Mouse (Mus musculus): Measurements from ENCODE around the gene Tprn. TPM values are rescaled to one million over a fixed set of nuclear protein-coding genes. Genes with fewer than 3 reads are reported as not detected.

Tprn gene
- polyA plus RNA-seq, 1 experiment from 2014 or later, result 8.0 TPM

- H3K27me3 ChIP-seq (replicated peaks; ENCODE audit: low read depth, poor library complexity, severe bottlenecking), result peaks cover 24% of the 10 kb centered on the region
- H3K27ac ChIP-seq (replicated peaks), result no peak overlapping the region
- no peak overlapping the region for H3K4me3 ChIP-seq
- WGBS, result 93% methylated on average over 4 of the region's 4 CpGs
- DNase-seq (ENCODE audit: low spot score), result no peak
- peaks cover 29% of the 10 kb centered on the region for H3K4me1 ChIP-seq
- H3K9me3 ChIP-seq, result no peaks in the 10 kb centered on the region
- peaks cover 12% of the 10 kb centered on the region for H3K36me3 ChIP-seq (replicated peaks)
Measured at GRCm38 (mm10) chr2:25227406-25227805, 35.0 kb upstream of the Tprn start.

GRCm38 (mm10) chr2:25228431-25228889 lies 34.0 kb upstream of the Tprn start:
- peak overlapping the region; percentile 45 for H3K4me3 ChIP-seq

GRCm38 (mm10) chr2:25228995-25229530 lies 33.4 kb upstream of the Tprn start:
- Histone ChIP-seq H3K27ac (replicated peaks) (peak overlapping the region; percentile 77), H3K27me3 (replicated peaks; ENCODE audit: low read depth, poor library complexity, severe bottlenecking) (peaks cover 25% of the 10 kb centered on the region), H3K4me3 (peak overlapping the region; percentile 45), H3K9me3 (no peaks in the 10 kb centered on the region), H3K4me1 (peaks cover 21% of the 10 kb centered on the region), H3K36me3 (replicated peaks) (no peaks in the 10 kb centered on the region)
- 69% methylated on average over 6 of the region's 6 CpGs for WGBS
- no peak for DNase-seq (ENCODE audit: low spot score)

More at GRCm38 (mm10) chr2:25228431-25228889, 34.0 kb upstream of the Tprn start:
- Histone ChIP-seq H3K4me1 (peaks cover 25% of the 10 kb centered on the region), H3K27me3 (replicated peaks; ENCODE audit: low read depth, poor library complexity, severe bottlenecking) (peaks cover 25% of the 10 kb centered on the region), H3K27ac (replicated peaks) (peak overlapping the region; percentile 77), H3K36me3 (replicated peaks) (peaks cover 3% of the 10 kb centered on the region), H3K9me3 (no peaks in the 10 kb centered on the region)
- under 1% methylated on average over 7 of the region's 7 CpGs for WGBS
- peak; percentile 86 for DNase-seq (ENCODE audit: low spot score)

GRCm38 (mm10) chr2:25229582-25229981 lies 32.8 kb upstream of the Tprn start:
- H3K27me3 ChIP-seq (replicated peaks; ENCODE audit: low read depth, poor library complexity, severe bottlenecking), result peaks cover 28% of the 10 kb centered on the region
- DNase-seq (ENCODE audit: low spot score), result no peak
- H3K27ac ChIP-seq (replicated peaks), result no peak overlapping the region
- H3K4me1 ChIP-seq, result peaks cover 21% of the 10 kb centered on the region
- no peaks in the 10 kb centered on the region for H3K36me3 ChIP-seq (replicated peaks)
- 78% methylated on average over 5 of the region's 5 CpGs for WGBS
- no peak overlapping the region for H3K4me3 ChIP-seq
- no peaks in the 10 kb centered on the region for H3K9me3 ChIP-seq

- no peaks in the 10 kb centered on the region for H3K9me3 ChIP-seq
- no peak overlapping the region for H3K4me3 ChIP-seq
- no peaks in the 10 kb centered on the region for H3K36me3 ChIP-seq (replicated peaks)
- H3K4me1 ChIP-seq, result peaks cover 17% of the 10 kb centered on the region
- H3K27me3 ChIP-seq (replicated peaks; ENCODE audit: low read depth, poor library complexity, severe bottlenecking), result peaks cover 31% of the 10 kb centered on the region
- no peak overlapping the region for H3K27ac ChIP-seq (replicated peaks)
- no peak for DNase-seq (ENCODE audit: low spot score)
- 89% methylated on average over 7 of the region's 7 CpGs for WGBS
Measured at GRCm38 (mm10) chr2:25230581-25230980, 31.8 kb upstream of the Tprn start.

- no peaks in the 10 kb centered on the region for H3K9me3 ChIP-seq
- H3K4me1 ChIP-seq, result peaks cover 12% of the 10 kb centered on the region
- 53% methylated on average over 12 of the region's 12 CpGs for WGBS
- no peak for DNase-seq (ENCODE audit: low spot score)
- H3K27me3 ChIP-seq (replicated peaks; ENCODE audit: low read depth, poor library complexity, severe bottlenecking), result peaks cover 31% of the 10 kb centered on the region
- H3K27ac ChIP-seq (replicated peaks), result no peak overlapping the region
- H3K36me3 ChIP-seq (replicated peaks), result no peaks in the 10 kb centered on the region
- H3K4me3 ChIP-seq, result no peak overlapping the region
Measured at GRCm38 (mm10) chr2:25231038-25231437, 31.4 kb upstream of the Tprn start.

- no peak for DNase-seq (ENCODE audit: low spot score)
- WGBS, result 84% methylated on average over 4 of the region's 4 CpGs
- no peaks in the 10 kb centered on the region for H3K36me3 ChIP-seq (replicated peaks)
- no peaks in the 10 kb centered on the region for H3K9me3 ChIP-seq
- H3K4me3 ChIP-seq, result no peak overlapping the region
- no peak overlapping the region for H3K27ac ChIP-seq (replicated peaks)
- H3K27me3 ChIP-seq (replicated peaks; ENCODE audit: low read depth, poor library complexity, severe bottlenecking), result peaks cover 31% of the 10 kb centered on the region
- peaks cover 13% of the 10 kb centered on the region for H3K4me1 ChIP-seq
Measured at GRCm38 (mm10) chr2:25233421-25233820, 29.0 kb upstream of the Tprn start.

- Histone ChIP-seq H3K36me3 (replicated peaks) (no peaks in the 10 kb centered on the region), H3K4me1 (peaks cover 6% of the 10 kb centered on the region), H3K27ac (replicated peaks) (no peak within 1 kb of the TSS), H3K27me3 (replicated peaks; ENCODE audit: low read depth, poor library complexity, severe bottlenecking) (peaks cover 35% of the 10 kb centered on the region), H3K4me3 (no peak within 1 kb of the TSS), H3K9me3 (no peaks in the 10 kb centered on the region)
- no peak for DNase-seq (ENCODE audit: low spot score)
- 86% methylated on average over 3 of the region's 3 CpGs for WGBS
Measured at GRCm38 (mm10) chr2:25234050-25234449, 28.4 kb upstream of the Tprn start, which contains the start of gene Slc34a3. TSS of gene Slc34a3 (minus strand) at chr2:25234364.

GRCm38 (mm10) chr2:25234551-25235220 lies 27.7 kb upstream of the Tprn start:
- no peak overlapping the region for H3K27ac ChIP-seq (replicated peaks)
- no peak overlapping the region for H3K4me3 ChIP-seq
- no peak for DNase-seq (ENCODE audit: low spot score)
- H3K36me3 ChIP-seq (replicated peaks), result no peaks in the 10 kb centered on the region
- H3K27me3 ChIP-seq (replicated peaks; ENCODE audit: low read depth, poor library complexity, severe bottlenecking), result peaks cover 39% of the 10 kb centered on the region
- peaks cover 5% of the 10 kb centered on the region; the same call in 1 of the 2 replicates for H3K4me1 ChIP-seq
- WGBS, result 73% methylated on average over 5 of the region's 5 CpGs
- no peaks in the 10 kb centered on the region for H3K9me3 ChIP-seq

- 32% methylated on average over 8 of the region's 8 CpGs for WGBS
- no peak within 1 kb of the TSS for H3K27ac ChIP-seq (replicated peaks)
- H3K36me3 ChIP-seq (replicated peaks), result no peaks in the 10 kb centered on the region
- peaks cover 20% of the 10 kb centered on the region for H3K4me1 ChIP-seq
- DNase-seq (ENCODE audit: low spot score), result no peak
- peaks cover 36% of the 10 kb centered on the region for H3K27me3 ChIP-seq (replicated peaks; ENCODE audit: low read depth, poor library complexity, severe bottlenecking)
- H3K9me3 ChIP-seq, result no peaks in the 10 kb centered on the region
- no peak within 1 kb of the TSS for H3K4me3 ChIP-seq
Measured at GRCm38 (mm10) chr2:25236614-25237013, 25.8 kb upstream of the Tprn start, which contains the start of gene Rnf224. TSS of gene Rnf224 (minus strand) at chr2:25236787.

GRCm38 (mm10) chr2:25237522-25237921 lies 24.9 kb upstream of the Tprn start:
- 67% methylated on average over 4 of the region's 4 CpGs for WGBS
- Histone ChIP-seq H3K4me1 (peaks cover 29% of the 10 kb centered on the region), H3K4me3 (no peak overlapping the region), H3K36me3 (replicated peaks) (no peaks in the 10 kb centered on the region), H3K27me3 (replicated peaks; ENCODE audit: low read depth, poor library complexity, severe bottlenecking) (peaks cover 36% of the 10 kb centered on the region), H3K9me3 (no peaks in the 10 kb centered on the region), H3K27ac (replicated peaks) (no peak overlapping the region)
- DNase-seq (ENCODE audit: low spot score), result no peak

GRCm38 (mm10) chr2:25238106-25238505 lies 24.3 kb upstream of the Tprn start:
- Histone ChIP-seq H3K4me3 (no peak overlapping the region), H3K36me3 (replicated peaks) (no peaks in the 10 kb centered on the region), H3K4me1 (peaks cover 35% of the 10 kb centered on the region), H3K27ac (replicated peaks) (no peak overlapping the region), H3K9me3 (no peaks in the 10 kb centered on the region), H3K27me3 (replicated peaks; ENCODE audit: low read depth, poor library complexity, severe bottlenecking) (peaks cover 42% of the 10 kb centered on the region)
- DNase-seq (ENCODE audit: low spot score), result no peak

GRCm38 (mm10) chr2:25239766-25240165 lies 22.7 kb upstream of the Tprn start:
- 86% methylated on average over 3 of the region's 3 CpGs for WGBS
- Histone ChIP-seq H3K27me3 (replicated peaks; ENCODE audit: low read depth, poor library complexity, severe bottlenecking) (peaks cover 49% of the 10 kb centered on the region), H3K4me1 (peaks cover 38% of the 10 kb centered on the region), H3K27ac (replicated peaks) (no peak overlapping the region), H3K36me3 (replicated peaks) (0 out of 2 replicates have a peak, but pooled peaks cover under 1% of the 10 kb centered on the region), H3K9me3 (no peaks in the 10 kb centered on the region), H3K4me3 (peak overlapping the region; percentile 1; the same call in 1 of the 2 replicates)
- no peak for DNase-seq (ENCODE audit: low spot score)

Measured in embryonic facial prominence, embryonic 10.5 days (tissue).